ENCODE assay signal across 7 mouse cellular contexts in genomic region chr6:70790852-70791761, GRCm38 (mm10). TPM values are rescaled to one million over a fixed set of nuclear protein-coding genes. Genes with fewer than 3 reads are reported as not detected.
DNase-seq lines count a peak whose midpoint lies in the region; ATAC-seq lines count a peak whose summit lies in the region.

No protein-coding gene starts in this region.

- no peak for ATAC-seq in heart, embryonic 13.5 days (ENCODE audit: extremely low read depth, insufficient number of reproducible peaks, low FRiP score, low TSS enrichment)
- ATAC-seq in limb, embryonic 12.5 days (ENCODE audit: insufficient number of reproducible peaks, insufficient read depth, low FRiP score, low TSS enrichment, low read depth): peak; percentile 48
- ATAC-seq in midbrain, embryonic 15.5 days (replicated peaks): peak; percentile 64

- DNase-seq in urinary bladder, postnatal 25 days (ENCODE audit: low spot score): peak; percentile 29
- DNase-seq in urinary bladder, postnatal 10 days (ENCODE audit: low spot score): no peak
- DNase-seq in c-Kit-positive CD71-positive TER-119-negative erythroid progenitor cells, embryonic 14.5 days (ENCODE audit: low read depth): peak; percentile 84
- DNase-seq in left cerebral cortex, postnatal 25 days (ENCODE audit: low spot score in 2 of 2): no peak

- peaks cover 24% of the 10 kb centered on the region for H3K4me1 ChIP-seq in heart, embryonic 13.5 days
- H3K4me1 ChIP-seq in limb, embryonic 12.5 days (replicated peaks): peaks cover 22% of the 10 kb centered on the region
- peaks cover 26% of the 10 kb centered on the region for H3K4me1 ChIP-seq in midbrain, embryonic 15.5 days

- H3K9me3 ChIP-seq in heart, embryonic 13.5 days: no peaks in the 10 kb centered on the region
- no peaks in the 10 kb centered on the region for H3K9me3 ChIP-seq in limb, embryonic 12.5 days
- H3K9me3 ChIP-seq in midbrain, embryonic 15.5 days: no peaks in the 10 kb centered on the region

- no peaks in the 10 kb centered on the region for H3K36me3 ChIP-seq in heart, embryonic 13.5 days
- H3K36me3 ChIP-seq in limb, embryonic 12.5 days: peaks cover 5% of the 10 kb centered on the region; the same call in 1 of the 2 replicates
- no peaks in the 10 kb centered on the region for H3K36me3 ChIP-seq in midbrain, embryonic 15.5 days (replicated peaks)

- H3K4me2 ChIP-seq in heart, embryonic 13.5 days: peak overlapping the region; percentile 98
- H3K4me2 ChIP-seq in limb, embryonic 12.5 days: peak overlapping the region; percentile 81
- H3K4me2 ChIP-seq in midbrain, embryonic 15.5 days: peak overlapping the region; percentile 81

- peak overlapping the region; percentile 87 for H3K9ac ChIP-seq in heart, embryonic 13.5 days
- peak overlapping the region; percentile 66 for H3K9ac ChIP-seq in limb, embryonic 12.5 days (replicated peaks)
- peak overlapping the region; percentile 76 for H3K9ac ChIP-seq in midbrain, embryonic 15.5 days

- 3% methylated on average over 18 of the region's 18 CpGs for WGBS in heart, embryonic 13.5 days
- WGBS in limb, embryonic 12.5 days: 9% methylated on average over 18 of the region's 18 CpGs
- WGBS in midbrain, embryonic 15.5 days: 8% methylated on average over 18 of the region's 18 CpGs

- peak overlapping the region; percentile 80 for H3K4me3 ChIP-seq in heart, embryonic 13.5 days
- peak overlapping the region; percentile 65 for H3K4me3 ChIP-seq in limb, embryonic 12.5 days (replicated peaks)
- peak overlapping the region; percentile 85 for H3K4me3 ChIP-seq in midbrain, embryonic 15.5 days

- intact Hi-C loops in left cerebral cortex, postnatal 25 days (cut with DNase I): no loop called here

- peak overlapping the region; percentile 82 for H3K27ac ChIP-seq in heart, embryonic 13.5 days (replicated peaks)
- H3K27ac ChIP-seq in limb, embryonic 12.5 days: peak overlapping the region; percentile 85
- H3K27ac ChIP-seq in midbrain, embryonic 15.5 days: peak overlapping the region; percentile 74

- H3K27me3 ChIP-seq in heart, embryonic 13.5 days (replicated peaks): no peaks in the 10 kb centered on the region
- H3K27me3 ChIP-seq in limb, embryonic 12.5 days: no peaks in the 10 kb centered on the region
- no peaks in the 10 kb centered on the region for H3K27me3 ChIP-seq in midbrain, embryonic 15.5 days (replicated peaks)

RNA-seq across cellular contexts. Expression of gene Rpia, which starts 0.9 kb away (rescaled TPM):
- 1.0 and 1.1 TPM in 2 replicates for polyA plus RNA-seq in heart, embryonic 13.5 days (2015; fragmentation: Nextera tagmentation; extraction: Ambion mirVana)
- 3.5 TPM in 2 replicates for polyA plus RNA-seq in limb, embryonic 12.5 days (2016; fragmentation: Nextera tagmentation; extraction: Ambion mirVana)
- 2.6 and 3.0 TPM in 2 replicates for polyA plus RNA-seq in midbrain, embryonic 15.5 days (2015; fragmentation: Nextera tagmentation; extraction: Ambion mirVana)
- total RNA-seq in left cerebral cortex, postnatal 25 days (2021): 10 to 100 TPM; 11.9 to 13.2 TPM

RNA-seq across cellular contexts. Expression of gene Eif2ak3, which starts 53.2 kb away (rescaled TPM):
- polyA plus RNA-seq in heart, embryonic 13.5 days (2015; fragmentation: Nextera tagmentation; extraction: Ambion mirVana): 5.7 and 6.0 TPM in 2 replicates
- 13.0 and 13.6 TPM in 2 replicates for polyA plus RNA-seq in limb, embryonic 12.5 days (2016; fragmentation: Nextera tagmentation; extraction: Ambion mirVana)
- polyA plus RNA-seq in midbrain, embryonic 15.5 days (2015; fragmentation: Nextera tagmentation; extraction: Ambion mirVana): 14.1 and 14.6 TPM in 2 replicates
- total RNA-seq in left cerebral cortex, postnatal 25 days (2021): 10 to 100 TPM; 21.2 to 23.1 TPM

Comparison
In these comparisons a context has a peak if more than half of its experiments do, and no peak if none do; other contexts are left out.
1. DNase-seq: peak in urinary bladder, postnatal 25 days (single experiment) and c-Kit-positive CD71-positive TER-119-negative erythroid progenitor cells, embryonic 14.5 days (single experiment); none in urinary bladder, postnatal 10 days (single experiment) and left cerebral cortex, postnatal 25 days (0 of 2).
2. Peak in every context shown above with its lines, with median percentiles within 50 percentile points of each other: H3K27ac ChIP-seq, H3K4me2 ChIP-seq, H3K4me3 ChIP-seq and H3K9ac ChIP-seq.